Mouse (Mus musculus): ENCODE results near the gene Defb26.

Gene Defb26

GRCm38 (mm10) chr2:152464570-152465150 is 46.8 kb downstream of the Defb26 start, which contains the start of gene Defb23:
Gene Defb23 (minus strand): TSS chr2:152464620.
- no peak for DNase-seq

- DNase-seq = no peak
Measured at GRCm38 (mm10) chr2:152459241-152459640, 52.3 kb downstream of the Defb26 start.
